Mouse (Mus musculus) embryo, embryonic 10.5 days (tissue): ENCODE measurements around the gene Ugt1a9.

ENCODE experiments used
- DNase-seq: peaks from one replicate; pipeline ENCODE4 v3.0.0-alpha.2; 2015; ENCODE audit warnings: low spot score

Ugt1a9 gene

DNA sequence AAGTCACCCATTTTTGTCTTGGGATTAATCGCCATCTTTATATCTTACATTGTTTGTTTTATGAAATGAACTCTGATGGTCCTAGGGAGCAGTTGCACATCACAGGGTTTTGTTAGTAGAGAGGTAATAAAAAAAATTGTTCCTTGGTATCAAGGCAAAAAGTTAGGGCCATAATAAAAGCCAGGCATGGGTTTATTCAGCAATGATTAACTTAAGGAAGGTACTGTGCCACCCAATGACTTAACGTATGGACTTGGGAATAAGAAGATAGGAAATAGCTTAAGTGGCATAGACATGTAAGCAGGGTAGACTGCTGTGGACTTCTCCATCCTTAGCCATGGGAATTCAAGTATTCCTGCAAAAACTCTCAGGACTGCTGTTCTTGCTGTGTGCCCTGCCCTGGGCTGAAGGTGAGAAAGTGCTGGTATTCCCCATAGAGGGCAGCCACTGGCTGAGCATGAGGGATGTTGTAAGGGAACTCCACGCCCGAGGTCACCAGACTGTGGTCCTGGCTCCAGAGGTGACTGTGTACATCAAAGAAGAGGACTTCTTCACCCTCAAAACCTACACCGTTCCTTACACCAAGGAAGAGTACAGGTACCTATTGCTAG is 115.8 kb downstream of the Ugt1a9 start:
- DNase-seq, result no peak

DNA sequence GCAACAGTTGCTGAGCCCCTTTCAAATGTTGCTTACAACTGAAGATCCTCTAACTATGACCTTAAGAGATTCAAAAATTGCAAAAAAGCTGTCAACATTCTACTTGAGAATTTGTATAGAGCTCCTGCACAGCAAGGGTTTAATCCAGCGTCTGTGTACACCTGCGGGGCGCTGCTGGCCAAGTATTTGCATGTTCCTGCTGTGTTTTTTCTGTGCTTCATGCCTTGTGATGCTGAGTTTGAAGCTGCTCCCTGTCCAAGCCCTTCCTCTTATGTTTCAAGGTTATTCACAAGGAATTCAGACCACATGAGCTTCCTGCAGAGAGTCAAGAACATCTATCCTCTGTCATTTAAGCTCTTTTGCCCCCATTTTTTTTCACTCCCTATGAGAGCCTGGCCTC is 121.5 kb downstream of the Ugt1a9 start:
- no peak for DNase-seq

DNA sequence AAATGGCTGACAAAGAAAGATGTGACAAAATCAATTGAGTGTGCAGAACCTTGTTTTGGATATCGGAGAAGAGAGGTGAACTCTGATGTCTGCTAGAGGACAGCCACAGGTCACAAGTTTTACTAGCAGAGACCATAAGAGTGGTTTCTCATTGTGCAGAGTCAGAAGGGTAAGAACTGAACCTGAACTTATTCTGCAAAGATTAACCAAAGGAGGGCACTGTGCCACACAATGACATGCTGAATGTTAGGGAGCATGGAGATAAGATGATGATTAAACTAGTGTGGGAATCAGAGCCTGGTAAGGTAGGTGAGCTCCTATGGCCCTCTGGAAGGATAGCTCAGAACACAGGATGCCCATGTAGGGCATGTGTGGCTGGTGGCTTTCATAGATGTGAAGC is 125.1 kb downstream of the Ugt1a9 start:
- DNase-seq, result no peak

DNA sequence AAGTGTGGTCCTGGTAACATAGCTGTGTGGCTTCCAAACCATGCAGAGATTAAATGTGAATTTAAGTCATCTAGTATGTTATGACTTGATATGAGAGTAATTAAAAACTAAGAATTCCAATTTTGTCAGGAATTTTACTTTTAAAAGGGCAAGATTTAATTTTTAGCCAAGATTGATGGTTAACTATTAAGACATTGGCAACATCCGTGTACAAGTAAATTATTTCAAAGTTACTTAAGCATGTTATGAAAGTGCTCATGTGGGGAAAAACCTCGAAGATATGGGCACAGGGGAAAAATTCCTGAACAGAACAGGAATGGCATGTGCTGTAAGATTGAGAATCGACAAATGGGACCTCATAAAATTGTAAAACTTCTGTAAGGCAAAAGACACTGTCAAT is 126.8 kb downstream of the Ugt1a9 start:
- DNase-seq, result no peak

GRCm38 (mm10) chr1:88199996-88200395 is 129.4 kb downstream of the Ugt1a9 start:
- no peak for DNase-seq

DNA sequence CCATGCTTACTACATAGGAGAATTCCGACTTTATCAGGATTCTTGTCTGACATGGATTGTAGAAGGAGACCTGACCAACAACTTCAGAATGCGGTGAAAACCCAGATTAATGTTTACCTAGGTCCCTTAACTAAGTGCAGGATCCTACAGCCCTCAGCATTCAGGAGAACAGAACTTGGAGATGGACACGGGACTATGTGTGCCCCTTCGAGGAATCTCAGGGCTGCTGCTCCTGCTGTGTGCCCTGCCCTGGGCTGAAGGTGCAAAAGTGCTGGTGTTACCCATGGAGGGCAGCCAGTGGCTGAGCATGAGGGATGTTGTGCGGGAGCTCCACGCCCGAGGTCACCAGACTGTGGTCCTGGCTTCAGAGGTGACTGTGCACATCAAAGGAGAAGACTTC is 129.9 kb downstream of the Ugt1a9 start, which contains the start of gene Ugt1a2:
Ugt1a2 (plus strand) TSS at position 146 of the 400 bp plus-strand sequence.
- DNase-seq, result no peak

DNA sequence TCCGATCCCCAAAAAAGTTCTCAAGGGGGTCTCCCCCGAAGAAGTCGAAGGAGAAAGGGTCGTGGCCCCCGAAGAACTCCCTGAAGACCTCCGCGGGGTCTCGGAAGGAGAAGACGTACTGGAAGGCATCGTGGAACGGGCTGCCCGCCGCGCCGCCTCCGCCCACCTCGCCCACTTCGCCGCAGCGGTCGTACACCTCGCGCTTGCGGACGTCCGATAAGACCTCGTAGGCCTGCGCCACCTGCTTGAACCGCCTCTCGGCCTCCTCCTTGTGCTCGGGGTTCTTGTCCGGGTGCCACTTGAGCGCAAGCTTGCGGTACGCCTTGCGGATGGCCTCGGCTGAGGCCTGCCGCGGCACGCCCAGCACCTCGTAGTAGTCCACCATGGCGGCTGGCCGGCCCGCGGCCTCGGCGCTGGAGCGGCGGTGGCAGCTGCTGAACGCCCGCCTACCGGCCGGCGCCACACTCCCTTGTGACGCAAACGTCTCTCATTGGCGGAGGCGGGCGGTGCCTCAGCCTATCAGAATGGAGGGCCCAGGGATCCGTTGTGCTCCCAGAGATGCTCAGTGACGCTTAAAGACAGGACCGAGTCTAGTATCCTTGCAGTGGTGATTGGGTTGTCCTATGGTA is 134.8 kb downstream of the Ugt1a9 start, which contains the start of gene Dnajb3:
Dnajb3 (minus strand) TSS at position 489 of the 629 bp plus-strand sequence.
- peak; percentile 93 for DNase-seq

DNA sequence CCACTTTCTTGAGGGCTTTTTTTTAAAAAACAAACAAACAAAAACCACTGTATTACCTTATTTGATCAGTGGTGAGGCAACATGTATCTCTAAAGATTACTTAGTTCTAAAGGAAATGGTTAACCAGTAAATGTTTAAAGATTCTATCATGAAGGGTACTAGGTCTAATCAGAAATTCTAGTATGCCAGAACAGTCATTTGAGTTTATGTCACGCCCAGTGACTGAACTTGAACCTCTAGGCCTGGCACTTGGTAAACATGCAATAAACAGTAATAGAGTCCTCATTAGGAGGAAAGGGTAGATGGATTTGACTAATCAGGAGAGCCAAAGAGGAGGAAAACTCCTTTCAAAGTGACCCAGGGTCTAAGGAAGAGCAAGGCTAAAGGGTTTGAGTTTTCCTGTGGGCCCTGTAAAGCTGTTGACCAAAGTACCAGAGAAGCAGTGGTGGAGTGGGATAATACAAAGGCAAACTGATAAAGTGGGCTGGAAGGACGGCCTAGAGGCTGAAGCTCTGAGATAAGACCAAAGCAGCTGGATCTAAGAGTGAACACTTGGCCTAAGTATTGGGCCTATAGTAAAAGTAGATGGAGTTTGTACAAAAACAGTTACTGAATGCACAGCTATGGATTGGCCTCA is 136.4 kb downstream of the Ugt1a9 start:
- no peak for DNase-seq

DNA sequence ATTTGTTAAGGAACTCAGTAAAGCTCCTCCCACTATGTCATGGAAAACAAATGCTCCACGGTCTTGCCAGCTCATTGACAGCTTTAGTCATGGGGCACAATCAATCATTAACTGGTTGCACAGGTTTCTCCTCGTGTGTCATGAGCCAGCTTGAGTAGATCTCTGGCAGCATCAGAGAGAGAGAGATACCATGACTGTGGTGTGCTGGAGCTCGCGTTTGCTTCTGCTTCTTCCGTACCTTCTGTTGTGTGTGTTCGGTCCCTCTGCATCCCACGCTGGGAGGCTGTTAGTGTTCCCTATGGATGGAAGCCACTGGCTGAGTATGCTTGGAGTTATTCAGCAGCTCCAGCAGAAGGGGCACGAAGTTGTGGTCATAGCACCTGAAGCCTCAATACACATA is 141.2 kb downstream of the Ugt1a9 start, which contains the start of gene Ugt1a1:
Ugt1a1 (plus strand) TSS at position 148 of the 400 bp plus-strand sequence.
- DNase-seq, result peak; percentile 18

DNA sequence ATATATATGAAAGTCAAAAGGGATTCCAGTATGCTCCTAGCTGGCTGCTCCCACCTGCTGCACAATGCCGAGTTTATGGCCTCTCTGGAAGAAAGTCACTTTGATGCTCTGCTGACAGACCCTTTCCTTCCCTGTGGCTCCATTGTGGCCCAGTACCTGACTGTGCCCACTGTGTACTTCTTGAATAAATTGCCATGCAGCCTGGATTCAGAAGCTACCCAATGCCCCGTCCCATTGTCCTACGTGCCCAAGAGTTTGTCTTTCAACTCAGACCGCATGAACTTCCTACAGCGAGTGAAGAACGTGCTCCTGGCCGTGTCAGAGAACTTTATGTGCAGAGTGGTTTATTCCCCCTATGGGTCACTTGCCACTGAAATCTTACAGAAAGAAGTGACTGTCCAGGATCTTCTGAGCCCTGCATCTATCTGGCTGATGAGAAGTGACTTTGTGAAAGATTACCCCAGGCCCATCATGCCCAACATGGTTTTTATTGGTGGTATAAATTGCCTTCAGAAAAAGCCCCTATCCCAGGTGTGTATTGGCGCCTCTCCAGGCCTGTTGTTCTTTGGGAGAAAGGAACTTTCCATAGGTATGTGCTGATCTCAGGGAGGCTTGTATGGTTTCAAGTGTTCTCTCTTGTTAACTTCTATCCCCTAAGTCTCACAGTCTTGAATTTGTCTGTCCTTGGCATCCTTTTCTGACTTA is 141.9 kb downstream of the Ugt1a9 start:
- DNase-seq, result peak; percentile 8

DNA sequence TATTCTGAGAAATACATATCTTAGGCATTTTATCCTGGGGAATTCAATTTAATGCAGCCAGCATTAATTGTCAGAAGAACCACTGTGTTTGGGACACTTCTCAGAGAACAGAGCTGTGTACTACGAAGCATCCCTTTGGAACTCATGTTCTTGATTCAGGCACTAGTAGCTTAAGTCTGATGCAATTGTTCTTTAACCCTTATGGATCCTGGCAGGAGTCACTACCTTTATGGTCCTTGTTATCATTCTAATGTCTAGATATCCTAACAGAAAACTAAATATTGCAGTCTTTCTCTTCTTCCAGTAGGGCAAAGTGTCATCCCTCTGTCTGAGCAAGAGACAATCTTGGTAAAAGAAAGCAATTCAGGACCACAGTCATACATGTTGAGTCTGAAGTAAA is 142.5 kb downstream of the Ugt1a9 start:
- peak; percentile 14 for DNase-seq

DNA sequence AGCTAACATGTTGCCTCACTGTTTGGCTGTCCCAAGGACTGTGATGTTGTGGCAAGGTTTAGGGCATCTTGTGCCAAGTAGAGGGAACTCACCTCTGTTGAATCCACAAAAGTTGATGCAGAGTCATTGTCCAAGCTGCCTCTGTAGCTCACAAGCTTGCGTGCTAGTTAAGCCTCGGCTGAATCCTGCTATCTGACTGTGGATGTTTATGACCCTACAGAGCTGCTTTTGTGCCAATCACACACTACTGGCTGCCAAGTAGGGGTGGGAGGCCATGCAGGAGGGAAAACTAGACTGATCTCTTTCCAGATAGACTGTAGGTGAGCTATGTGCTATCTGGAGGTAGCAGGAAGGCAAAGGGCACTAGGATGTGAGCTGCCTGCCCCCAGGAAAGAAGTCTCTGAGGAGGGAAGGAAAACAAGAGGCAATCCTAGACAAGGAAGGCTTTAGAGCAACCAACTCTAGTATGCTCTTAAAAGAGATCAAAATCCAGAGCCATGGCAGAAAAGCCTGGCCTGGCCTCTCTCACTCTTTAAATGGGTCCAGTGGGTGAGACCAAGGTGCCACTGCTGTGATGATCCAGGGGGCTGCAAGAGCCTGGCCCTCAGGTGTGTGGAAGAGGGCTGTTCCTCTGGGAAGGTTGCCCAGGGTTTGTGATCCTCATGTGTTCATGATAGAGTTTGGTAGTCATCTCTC is 143.3 kb downstream of the Ugt1a9 start:
- DNase-seq, result peak; percentile 4

- peak; percentile 13 for DNase-seq
Measured at GRCm38 (mm10) chr1:88214462-88214952, 143.9 kb downstream of the Ugt1a9 start.

DNA sequence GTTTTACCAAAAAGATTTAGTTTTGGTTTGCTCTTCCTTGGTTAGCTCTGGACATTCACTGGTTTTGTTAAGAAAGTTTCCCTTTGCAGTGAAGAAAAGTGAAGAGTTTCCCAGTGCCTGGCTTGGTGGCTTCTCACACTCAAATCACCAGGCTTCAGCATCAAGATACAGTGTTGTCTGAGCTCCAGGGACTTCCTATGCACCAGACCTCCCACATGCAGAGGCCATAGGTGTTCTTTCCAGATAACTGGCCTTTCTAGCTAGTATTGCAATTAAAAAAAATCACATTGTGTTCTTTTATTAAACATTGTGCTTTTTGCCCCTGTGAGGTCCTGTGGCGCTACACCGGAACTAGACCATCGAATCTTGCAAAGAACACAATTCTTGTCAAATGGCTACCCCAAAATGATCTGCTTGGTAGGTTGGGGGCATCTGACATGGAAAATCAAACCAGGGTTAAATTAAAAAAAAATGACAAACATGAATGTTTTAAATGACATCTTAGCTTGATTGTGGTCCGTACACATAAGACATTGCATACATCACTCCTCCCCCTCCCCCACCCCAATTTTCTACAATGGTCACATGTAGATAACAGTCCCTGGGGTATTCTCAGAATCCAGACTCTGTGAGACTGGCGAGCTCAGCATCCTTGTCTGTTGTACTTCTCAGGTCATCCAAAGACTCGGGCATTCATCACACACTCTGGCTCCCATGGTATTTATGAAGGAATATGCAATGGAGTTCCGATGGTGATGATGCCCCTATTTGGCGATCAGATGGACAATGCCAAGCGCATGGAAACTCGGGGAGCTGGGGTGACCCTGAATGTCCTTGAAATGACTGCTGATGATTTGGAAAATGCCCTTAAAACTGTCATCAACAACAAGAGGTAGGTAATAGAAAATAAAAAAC is 145.1 kb downstream of the Ugt1a9 start:
- peak; percentile 14 for DNase-seq

- DNase-seq, result peak; percentile 4
Measured at GRCm38 (mm10) chr1:88216551-88216950, 146.0 kb downstream of the Ugt1a9 start.

- DNase-seq, result peak; percentile 7
Measured at GRCm38 (mm10) chr1:88217144-88217543, 146.5 kb downstream of the Ugt1a9 start.

DNA sequence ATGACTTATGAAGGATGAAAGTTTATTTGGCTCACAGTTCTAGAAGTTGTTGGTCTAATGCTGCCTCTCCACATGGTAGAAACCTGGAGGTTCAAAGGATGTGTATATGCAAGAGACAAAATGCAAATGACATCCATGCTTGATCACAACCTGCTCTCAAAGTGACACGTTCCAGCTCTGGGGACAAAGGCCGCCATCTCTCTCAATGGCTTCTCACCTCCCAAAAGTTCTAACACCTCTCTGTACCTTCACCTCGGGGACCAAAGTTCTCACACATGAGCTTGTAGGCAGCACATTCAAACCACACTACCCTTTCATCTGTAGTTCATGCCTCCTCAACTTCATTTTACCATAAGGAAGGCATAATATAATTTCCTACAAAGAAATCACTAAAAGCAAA is 147.0 kb downstream of the Ugt1a9 start:
- peak; percentile 19 for DNase-seq

- DNase-seq, result peak; percentile 12
Measured at GRCm38 (mm10) chr1:88218051-88218450, 147.5 kb downstream of the Ugt1a9 start.

DNA sequence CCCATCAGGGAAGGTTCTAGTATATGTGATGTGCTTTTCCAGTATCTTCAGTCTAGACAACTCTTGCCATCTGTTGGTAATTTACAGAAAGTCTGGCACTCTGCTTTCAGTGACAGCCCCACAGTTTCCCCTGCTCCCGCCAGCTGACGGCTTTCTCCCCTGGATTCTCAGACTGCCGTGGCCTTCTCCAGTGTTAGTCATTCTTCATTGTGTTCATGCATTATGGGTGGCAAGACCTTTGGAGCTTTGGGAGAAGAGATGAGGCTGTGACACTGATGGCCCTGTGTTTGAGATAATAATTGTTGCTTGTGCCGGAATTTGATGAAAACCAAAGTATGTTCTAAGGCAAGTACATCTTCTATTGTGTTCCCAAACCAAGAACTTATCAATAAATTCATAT is 148.0 kb downstream of the Ugt1a9 start:
- DNase-seq, result no peak

DNA sequence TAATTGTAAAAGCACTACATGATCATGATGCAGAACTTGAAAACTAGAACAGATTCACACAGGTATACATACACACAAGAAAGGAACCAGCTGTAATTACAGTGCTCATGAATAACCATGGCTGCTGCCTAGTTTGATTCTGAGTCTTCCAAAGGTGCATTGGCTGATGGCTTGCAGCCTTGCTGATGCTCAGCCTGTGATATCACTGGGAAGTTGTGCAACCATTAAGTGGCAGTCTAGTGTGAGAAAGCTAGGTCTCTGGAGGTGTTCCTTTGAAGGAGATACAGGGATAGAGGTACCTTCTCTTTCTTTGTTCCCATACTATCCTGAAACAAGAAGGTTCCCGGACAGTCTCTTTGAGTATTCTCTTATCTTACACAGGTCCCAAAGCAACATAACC is 148.5 kb downstream of the Ugt1a9 start:
- no peak for DNase-seq

GRCm38 (mm10) chr1:88220336-88220735 is 149.7 kb downstream of the Ugt1a9 start:
- no peak for DNase-seq
